Mouse (Mus musculus) myocyte (in vitro differentiated cells): ENCODE results near the gene Etfbkmt.

Experiments used
- E2F4 ChIP-seq: IDR thresholded peaks from one replicate; pipeline ENCODE4 v1.6.1; 2011; ENCODE audit warnings: mild to moderate bottlenecking, control low read depth, moderate library complexity; ENCODE audit not compliant: insufficient read depth
- POLR2A ChIP-seq: IDR thresholded peaks from one replicate; pipeline ENCODE4 v1.6.1; 2011; ENCODE audit warnings: low read depth, mild to moderate bottlenecking, control low read depth, moderate library complexity; ENCODE audit not compliant: insufficient read length
- POLR2AphosphoS2 ChIP-seq: IDR thresholded peaks from one replicate; pipeline ENCODE4 v1.6.1; 2011; ENCODE audit warnings: low read depth, control low read depth; ENCODE audit not compliant: insufficient read length
- USF1 ChIP-seq: IDR thresholded peaks from one replicate; pipeline ENCODE4 v1.6.1; 2011; ENCODE audit warnings: low read depth, mild to moderate bottlenecking, control low read depth, moderate library complexity

- no peak for TF ChIP-seq E2F4
- no peak for TF ChIP-seq USF1
- no peak for TF ChIP-seq POLR2A
- no peak for TF ChIP-seq POLR2AphosphoS2
These were observed 5.1 kb upstream of the Etfbkmt start for GRCm38 (mm10) chr6:149134391-149135150.
